Mouse (Mus musculus) adrenal gland, postnatal 25 days (tissue): ENCODE results near the gene Scyl3. TPM values are rescaled to one million over a fixed set of nuclear protein-coding genes. Genes with fewer than 3 reads are reported as not detected.

ENCODE experiments used
- DNase-seq: peaks from one replicate; pipeline ENCODE4 v3.0.0; 2021; ENCODE audit warnings: mixed read lengths
- total RNA-seq: library from RNA; stranded (reverse); gene quantifications from 2 replicates; pipeline ENCODE4 v1.2.3, GENCODE M21; 2021

Gene Scyl3
- total RNA-seq, 1 experiment from 2014 or later = 24.5 TPM

GRCm38 (mm10) chr1:163964008-163964689 is 35.2 kb downstream of the Scyl3 start:
- DNase-seq = no peak

- DNase-seq = no peak
Observed at GRCm38 (mm10) chr1:163974471-163974870, 45.6 kb downstream of the Scyl3 start.

- no peak for DNase-seq
Observed at GRCm38 (mm10) chr1:163975088-163975487, 46.2 kb downstream of the Scyl3 start.

DNA sequence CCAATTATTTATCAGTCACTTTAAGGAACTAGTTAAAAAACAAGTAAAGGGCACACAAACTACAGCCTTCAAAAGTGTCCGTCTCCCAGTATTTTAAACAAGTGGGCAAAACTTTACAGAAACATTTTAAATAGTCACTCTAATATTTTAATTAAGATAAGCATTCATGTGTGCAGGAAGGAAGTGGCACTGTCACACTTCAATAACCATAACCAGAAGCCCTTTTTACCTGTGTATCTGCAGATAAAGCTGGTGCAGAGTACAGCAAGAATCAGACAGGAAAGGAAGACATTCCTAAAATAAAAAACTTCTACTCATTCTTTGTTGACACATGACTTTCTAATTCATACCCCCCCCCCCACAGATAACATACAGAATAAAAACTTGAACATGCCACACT is 47.6 kb downstream of the Scyl3 start:
- no peak for DNase-seq

- no peak for DNase-seq
Observed at GRCm38 (mm10) chr1:163992371-163992770, 63.5 kb downstream of the Scyl3 start.

DNA sequence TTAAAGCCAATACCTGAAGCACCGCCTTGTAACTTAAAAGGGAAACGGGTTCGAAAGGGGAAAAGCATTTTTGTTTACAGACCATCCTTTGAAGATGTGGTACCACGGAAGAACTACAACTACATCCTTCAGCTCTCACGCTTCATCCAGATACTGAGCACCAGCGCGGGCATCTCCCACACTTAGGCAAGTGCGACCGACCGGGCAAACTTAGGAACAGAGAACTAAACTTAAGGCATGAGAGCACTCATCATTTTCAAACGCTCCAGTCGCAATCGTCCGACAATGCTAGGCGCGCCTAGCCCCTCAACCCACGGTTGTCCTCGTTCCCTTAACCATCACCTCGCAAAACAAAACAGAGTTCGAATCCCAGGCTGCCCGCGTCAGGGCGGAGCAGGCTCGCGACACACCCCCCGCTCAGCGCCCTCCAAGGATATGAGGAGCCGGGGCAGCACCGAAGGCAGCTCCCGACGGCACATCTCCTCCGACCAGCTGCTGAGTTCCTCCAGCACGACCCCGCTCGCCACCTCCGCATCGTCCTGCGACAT is 65.3 kb downstream of the Scyl3 start:
- DNase-seq = no peak

GRCm38 (mm10) chr1:163994721-163995608 is 66.1 kb downstream of the Scyl3 start, which contains the start of the genes BC055324 and Mettl18:
Gene BC055324 (minus strand): TSS chr1:163994796.
Gene Mettl18 (plus strand): TSS chr1:163994889.
- peak; percentile 87 for DNase-seq

- DNase-seq = no peak
Observed at GRCm38 (mm10) chr1:163995609-163995913, 66.7 kb downstream of the Scyl3 start.

DNA sequence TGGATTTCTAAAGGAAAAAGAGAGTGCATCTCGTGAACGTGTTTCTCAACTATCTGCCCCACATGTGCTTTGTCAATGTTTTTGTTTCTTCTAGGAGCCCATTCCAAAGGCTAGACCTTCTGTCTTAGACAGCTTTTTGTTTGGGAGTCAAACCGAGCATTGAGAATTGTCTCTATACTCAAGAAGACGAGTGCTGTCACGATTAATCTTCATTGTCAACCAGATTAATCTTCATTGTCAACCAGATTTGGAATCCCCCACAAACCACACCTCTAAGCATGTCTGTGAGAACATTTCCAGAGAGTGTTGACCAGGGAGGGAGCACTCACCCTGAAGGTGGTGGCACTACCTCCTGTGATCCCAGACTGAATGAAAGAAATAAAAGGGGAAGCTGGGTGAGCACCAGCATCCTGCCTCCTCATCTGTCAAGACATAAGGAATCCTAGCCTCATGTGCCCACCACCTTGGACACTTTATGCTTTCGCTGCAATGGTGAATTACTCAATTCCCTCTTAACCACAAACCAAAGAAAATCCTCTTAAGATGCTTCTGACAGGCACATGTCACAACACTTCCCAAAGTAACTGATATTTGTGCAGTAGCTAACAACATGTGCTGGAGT is 73.0 kb downstream of the Scyl3 start:
- no peak for DNase-seq

- no peak for DNase-seq
Observed at GRCm38 (mm10) chr1:164004311-164004710, 75.4 kb downstream of the Scyl3 start.

Other genes with a start within 250 kb of the Scyl3 start
- gene Mettl11b, start 203.9 kb upstream of the Scyl3 start, total RNA-seq = not detected in 2 replicates
- gene Kifap3, start 149.5 kb upstream of the Scyl3 start, total RNA-seq = 17.7 and 21.3 TPM in 2 replicates
- 2.3 and 2.9 TPM in 2 replicates for gene BC055324, start 65.7 kb downstream of the Scyl3 start, total RNA-seq
- 5.2 and 5.5 TPM in 2 replicates for gene Mettl18, start 65.8 kb downstream of the Scyl3 start, total RNA-seq
- 2.5 and 3.0 TPM in 2 replicates for gene Sele, start 119.1 kb downstream of the Scyl3 start, total RNA-seq
- 0.70 and 1.7 TPM in 2 replicates for gene Sell, start 132.9 kb downstream of the Scyl3 start, total RNA-seq
- gene Selp, start 186.2 kb downstream of the Scyl3 start, total RNA-seq = 0.38 and 0.39 TPM in 2 replicates
- 12.9 and 17.4 TPM in 2 replicates for gene F5, start 222.7 kb downstream of the Scyl3 start, total RNA-seq